8 mouse cellular contexts compared by ENCODE assay signal in genomic region chr11:119088391-119089234, GRCm38 (mm10). TPM values are rescaled to one million over a fixed set of nuclear protein-coding genes. Genes with fewer than 3 reads are reported as not detected.
DNase-seq lines count a peak whose midpoint lies in the region; ATAC-seq and TF ChIP-seq lines count a peak whose summit lies in the region.

No protein-coding gene starts in this region.

- 3% methylated on average over 28 of the region's 28 CpGs for WGBS in kidney, postnatal 0 days
- WGBS in midbrain, embryonic 12.5 days = 1% methylated on average over 28 of the region's 28 CpGs

- H3K27ac ChIP-seq in left cerebral cortex, adult 2 months = no peak overlapping the region
- H3K27ac ChIP-seq in embryonic fibroblast, embryonic 13.5 days (ENCODE audit: insufficient read depth, low read length) = no peak overlapping the region
- no peak overlapping the region for H3K27ac ChIP-seq in kidney, postnatal 0 days
- H3K27ac ChIP-seq in midbrain, embryonic 12.5 days (replicated peaks) = no peak overlapping the region

- TF ChIP-seq CTCF in left cerebral cortex, adult 2 months (IDR thresholded peaks at IDR 0.05) = peak; percentile 43
- TF ChIP-seq CTCF in embryonic fibroblast, embryonic 13.5 days (IDR thresholded peaks at IDR 0.05; ENCODE audit: borderline replicate concordance, insufficient read depth, low read length) = peak; percentile 23; the same call in 1 of the 2 replicates
- TF ChIP-seq CTCF in kidney, postnatal 0 days (IDR thresholded peaks at IDR 0.05; ENCODE audit: low read depth) = peak; percentile 50

- H3K4me3 ChIP-seq in left cerebral cortex, adult 2 months = no peak overlapping the region
- no peak overlapping the region for H3K4me3 ChIP-seq in embryonic fibroblast, embryonic 13.5 days (ENCODE audit: insufficient read depth, low read length)
- H3K4me3 ChIP-seq in kidney, postnatal 0 days (replicated peaks; ENCODE audit: low read depth, low read length) = no peak overlapping the region
- 0 out of 2 replicates have a peak overlapping the region, but pooled peaks have one; percentile 1 for H3K4me3 ChIP-seq in midbrain, embryonic 12.5 days

- H3K4me2 ChIP-seq in kidney, postnatal 0 days (ENCODE audit: low read length) = no peak overlapping the region
- H3K4me2 ChIP-seq in midbrain, embryonic 12.5 days (replicated peaks) = no peak overlapping the region

- H3K9ac ChIP-seq in kidney, postnatal 0 days (ENCODE audit: low read depth, low read length) = no peak overlapping the region
- no peak overlapping the region for H3K9ac ChIP-seq in midbrain, embryonic 12.5 days (replicated peaks)

- H3K36me3 ChIP-seq in kidney, postnatal 0 days (ENCODE audit: insufficient read depth, low read length) = no peaks in the 10 kb centered on the region
- no peaks in the 10 kb centered on the region for H3K36me3 ChIP-seq in midbrain, embryonic 12.5 days

- H3K4me1 ChIP-seq in embryonic fibroblast, embryonic 13.5 days (ENCODE audit: control insufficient read depth, insufficient read depth, low read length) = peaks cover 2% of the 10 kb centered on the region
- H3K4me1 ChIP-seq in kidney, postnatal 0 days (replicated peaks; ENCODE audit: insufficient read depth, low read length) = peaks cover 41% of the 10 kb centered on the region
- H3K4me1 ChIP-seq in midbrain, embryonic 12.5 days = peaks cover 58% of the 10 kb centered on the region

- DNase-seq in left cerebral cortex, adult 2 months (ENCODE audit: extremely low spot score in 1 of 2, low spot score in 2 of 2) = no peak
- DNase-seq in left cerebral cortex, adult 18-20 months (ENCODE audit: low spot score in 2 of 2) = no peak
- peak; percentile 35 for DNase-seq in adrenal gland, postnatal 25 days
- DNase-seq in kidney, postnatal 0 days (ENCODE audit: low spot score) = peak; percentile 60
- DNase-seq in ovary, postnatal 36 days (ENCODE audit: low spot score) = no peak
- DNase-seq in right cerebral cortex, postnatal 4 days = no peak

- TF ChIP-seq POLR2A in embryonic fibroblast, embryonic 13.5 days (IDR thresholded peaks at IDR 0.05; ENCODE audit: low read depth, low read length) = no peak

- no peaks in the 10 kb centered on the region for H3K9me3 ChIP-seq in kidney, postnatal 0 days (replicated peaks; ENCODE audit: low read length)
- no peaks in the 10 kb centered on the region for H3K9me3 ChIP-seq in midbrain, embryonic 12.5 days

- intact Hi-C loops in left cerebral cortex, adult 2 months (cut with DNase I) = no loop called here

- H3K27me3 ChIP-seq in kidney, postnatal 0 days (ENCODE audit: insufficient read depth, low read length) = peaks cover 31% of the 10 kb centered on the region
- peaks cover 72% of the 10 kb centered on the region for H3K27me3 ChIP-seq in midbrain, embryonic 12.5 days

- ATAC-seq in kidney, postnatal 0 days (replicated peaks; ENCODE audit: low FRiP score, low read depth) = no peak
- no peak for ATAC-seq in midbrain, embryonic 12.5 days (ENCODE audit: low FRiP score, low read depth)

RNA-seq across cellular contexts. Expression of gene Cbx4, which starts 2.6 kb away (rescaled TPM):
- total RNA-seq in left cerebral cortex, adult 2 months (2021) = 10 to 100 TPM; 51.4 to 54.3 TPM
- total RNA-seq in left cerebral cortex, adult 18-20 months (2021) = 10 to 100 TPM; 46.0 to 49.9 TPM
- total RNA-seq in adrenal gland, postnatal 25 days (2021) = 100 and 121 TPM in 2 replicates
- polyA plus RNA-seq in embryonic fibroblast, embryonic 13.5 days (2011; ENCODE audit: insufficient read length, low read depth, missing spikeins) = 11.2 and 11.8 TPM in 2 replicates
- 8.0 and 9.7 TPM in 2 replicates for polyA plus RNA-seq in kidney, postnatal 0 days (2015; fragmentation: Nextera tagmentation; extraction: Ambion mirVana)
- 12.4 and 15.2 TPM in 2 replicates for polyA plus RNA-seq in midbrain, embryonic 12.5 days (2016; fragmentation: Nextera tagmentation; extraction: Ambion mirVana)

RNA-seq across cellular contexts. Expression of gene Cbx8, which starts 47.8 kb away (rescaled TPM):
- 10 to 100 TPM; 11.1 to 11.2 TPM for total RNA-seq in left cerebral cortex, adult 2 months (2021)
- total RNA-seq in left cerebral cortex, adult 18-20 months (2021) = 10 to 100 TPM in 1 of 2 experiments, 1 to 10 TPM in 1; 8.3 to 13.3 TPM
- total RNA-seq in adrenal gland, postnatal 25 days (2021) = 9.2 and 13.0 TPM in 2 replicates
- 3.9 and 4.2 TPM in 2 replicates for polyA plus RNA-seq in embryonic fibroblast, embryonic 13.5 days (2011; ENCODE audit: insufficient read length, low read depth, missing spikeins)
- polyA plus RNA-seq in kidney, postnatal 0 days (2015; fragmentation: Nextera tagmentation; extraction: Ambion mirVana) = 6.1 and 7.7 TPM in 2 replicates
- 12.1 and 15.1 TPM in 2 replicates for polyA plus RNA-seq in midbrain, embryonic 12.5 days (2016; fragmentation: Nextera tagmentation; extraction: Ambion mirVana)

Comparison
In these comparisons a context has a peak if more than half of its experiments do, and no peak if none do; other contexts are left out.
1. DNase-seq: peak in adrenal gland, postnatal 25 days (single experiment) and kidney, postnatal 0 days (single experiment); none in left cerebral cortex, adult 2 months (0 of 2), left cerebral cortex, adult 18-20 months (0 of 2), ovary, postnatal 36 days (single experiment) and right cerebral cortex, postnatal 4 days (single experiment).
2. Peak in every context shown above with its lines, with median percentiles within 50 percentile points of each other: CTCF ChIP-seq.